Mouse (Mus musculus): ENCODE measurements at regions not wholly inside any gene's neighbourhood (a gene's known extent, or its start where the extent isn't known, plus 50 kb on each side); places are given as distances from the start of the nearest gene placed in this dataset.

- TF ChIP-seq CTCF (IDR thresholded peaks at IDR 0.05; ENCODE audit: low read depth) (no peak), EP300 (IDR thresholded peaks at IDR 0.05; ENCODE audit: low read depth) (no peak)
Observed at GRCm38 (mm10) chr5:26535556-26535955, 278.1 kb downstream of the Gm7361 start.

Measured in liver, postnatal 0 days (tissue).